Mouse (Mus musculus) bone marrow macrophage, adult 2 months (primary cell): ENCODE measurements around the gene P4hb. TPM values are rescaled to one million over a fixed set of nuclear protein-coding genes. Genes with fewer than 3 reads are reported as not detected.

Experiments used
- H3K27ac ChIP-seq: 2 replicates; pipeline ENCODE4 v1.5.1; 2012; ENCODE audit warnings: low read depth, low read length; ENCODE audit not compliant: insufficient read depth
- H3K4me1 ChIP-seq: 2 replicates; pipeline ENCODE4 v1.6.1; 2012; ENCODE audit warnings: low read length; ENCODE audit not compliant: control insufficient read depth, insufficient read depth
- H3K4me3 ChIP-seq: 2 replicates; pipeline ENCODE4 v1.5.1; 2012; ENCODE audit warnings: mild to moderate bottlenecking, low read length, moderate library complexity; ENCODE audit not compliant: insufficient read depth
- CTCF ChIP-seq: IDR thresholded peaks from 2 replicates; pipeline ENCODE4 v1.5.1; 2012; ENCODE audit warnings: low read depth, mild to moderate bottlenecking, low read length, moderate library complexity
- POLR2A ChIP-seq: IDR thresholded peaks from 2 replicates; pipeline ENCODE4 v1.6.1; 2012; ENCODE audit warnings: mild to moderate bottlenecking, low read depth, low read length, borderline replicate concordance
- polyA plus RNA-seq: library from polyadenylated mRNA; stranded (reverse); fragments of >200 nt; gene quantifications from 2 replicates; pipeline ENCODE4 v1.2.4, GENCODE M21; 2012; ENCODE audit not compliant: missing spikeins, insufficient read depth, insufficient read length

Gene P4hb
- polyA plus RNA-seq, 1 experiment = 334 TPM

DNA sequence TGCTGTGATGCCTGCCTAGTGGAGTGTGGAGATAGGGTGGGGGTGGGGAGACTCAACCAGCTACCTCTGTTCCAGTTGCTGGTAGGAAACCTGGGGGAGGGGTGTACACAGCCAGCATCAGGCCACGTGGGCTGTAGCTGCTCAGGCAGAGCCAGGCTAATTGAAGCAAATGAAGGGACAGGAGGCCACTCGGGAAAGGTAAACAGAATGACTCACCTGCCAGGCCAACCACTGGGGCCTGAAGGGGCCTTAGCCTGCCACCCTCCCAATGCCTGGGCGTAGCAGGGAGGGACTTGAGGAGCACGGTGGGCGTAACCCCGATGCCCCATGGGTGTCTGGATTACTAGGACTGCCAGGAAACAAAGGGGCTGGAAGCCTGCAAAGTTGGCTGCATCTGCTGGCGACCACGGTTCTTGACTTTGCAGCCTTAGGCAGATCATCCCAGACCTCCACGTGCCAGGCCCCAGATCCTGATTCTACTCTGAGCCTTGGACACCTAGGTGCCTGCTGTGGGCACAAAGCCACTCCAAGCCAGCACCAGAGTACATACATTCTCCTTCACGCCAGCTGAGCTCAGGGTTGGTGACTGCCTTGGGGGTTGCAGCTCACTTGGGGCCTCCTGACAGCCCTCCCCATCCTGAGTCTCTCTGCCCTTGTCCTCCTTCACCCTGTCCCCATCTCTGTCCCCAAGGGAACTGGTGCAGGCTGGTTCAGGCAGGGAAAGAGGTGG, 33.6 kb downstream of the P4hb start:
- Histone ChIP-seq H3K4me3 (no peak overlapping the region), H3K4me1 (peaks cover 13% of the 10 kb centered on the region), H3K27ac (0 out of 2 replicates have a peak overlapping the region, but pooled peaks have one; percentile 21)
- no peak for TF ChIP-seq CTCF
- no peak for TF ChIP-seq POLR2A

DNA sequence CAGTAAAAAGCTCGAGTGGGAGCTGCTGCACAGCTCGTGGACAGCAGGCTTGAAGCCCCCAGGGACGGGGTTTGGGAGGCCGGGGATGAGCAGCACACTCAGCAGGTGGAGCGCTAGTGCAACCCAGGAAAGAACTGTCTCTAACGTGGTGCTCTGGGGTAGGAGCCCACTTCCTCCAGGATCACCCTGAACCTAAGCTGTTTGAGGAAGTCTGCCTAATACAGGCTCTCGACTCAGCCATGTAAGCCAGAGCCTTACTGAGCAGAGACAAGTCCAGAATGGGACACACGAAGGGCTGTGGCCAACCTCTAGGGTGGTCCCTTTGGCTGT, 34.1 kb downstream of the P4hb start:
- H3K27ac ChIP-seq = 0 out of 2 replicates have a peak overlapping the region, but pooled peaks have one; percentile 21
- H3K4me1 ChIP-seq = peaks cover 13% of the 10 kb centered on the region
- no peak overlapping the region for H3K4me3 ChIP-seq
- TF ChIP-seq POLR2A (no peak), CTCF (no peak)

DNA sequence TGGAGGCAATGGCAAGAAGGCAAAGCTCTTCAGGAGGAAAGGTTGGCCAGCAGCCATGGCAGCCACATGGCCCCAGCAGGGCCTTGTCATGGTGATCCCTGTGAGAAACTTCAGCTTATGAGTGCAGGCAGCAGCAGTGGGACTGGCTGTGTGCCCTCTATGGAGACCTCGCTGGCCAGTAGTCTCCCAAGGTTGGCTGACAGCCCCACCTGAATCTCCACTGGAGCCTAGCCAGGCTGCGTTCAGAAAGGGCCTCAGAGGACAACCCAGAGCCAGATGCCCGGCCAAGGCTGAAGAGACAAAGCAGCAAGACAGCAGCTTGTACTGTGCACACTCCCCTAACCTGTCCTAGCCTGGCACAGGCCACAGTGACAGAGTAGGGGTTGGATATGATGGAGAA, 34.6 kb downstream of the P4hb start:
- H3K27ac ChIP-seq = no peak overlapping the region
- peaks cover 13% of the 10 kb centered on the region for H3K4me1 ChIP-seq
- H3K4me3 ChIP-seq = no peak overlapping the region
- TF ChIP-seq CTCF (no peak), POLR2A (no peak)

DNA sequence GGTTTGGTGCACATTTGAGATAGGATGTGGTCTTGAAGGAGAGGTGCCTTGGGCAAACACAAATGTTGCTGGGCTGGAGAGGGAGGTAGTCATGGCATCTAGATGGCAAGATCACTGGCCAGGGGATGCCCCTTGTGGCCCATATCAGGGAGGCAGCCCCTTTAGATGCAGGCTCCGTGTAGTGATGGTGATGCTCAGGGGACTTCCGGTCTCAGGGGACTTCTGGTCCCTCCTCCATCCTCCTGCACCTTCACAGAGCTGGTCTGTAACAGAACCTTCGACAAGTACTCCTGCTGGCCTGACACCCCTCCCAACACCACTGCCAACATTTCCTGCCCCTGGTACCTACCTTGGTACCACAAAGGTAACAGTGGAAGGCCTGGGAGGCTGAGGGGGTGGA, 37.2 kb downstream of the P4hb start:
- H3K27ac ChIP-seq = no peak overlapping the region
- peaks cover 15% of the 10 kb centered on the region for H3K4me1 ChIP-seq
- TF ChIP-seq POLR2A (no peak), CTCF (no peak)
- no peak overlapping the region for H3K4me3 ChIP-seq

DNA sequence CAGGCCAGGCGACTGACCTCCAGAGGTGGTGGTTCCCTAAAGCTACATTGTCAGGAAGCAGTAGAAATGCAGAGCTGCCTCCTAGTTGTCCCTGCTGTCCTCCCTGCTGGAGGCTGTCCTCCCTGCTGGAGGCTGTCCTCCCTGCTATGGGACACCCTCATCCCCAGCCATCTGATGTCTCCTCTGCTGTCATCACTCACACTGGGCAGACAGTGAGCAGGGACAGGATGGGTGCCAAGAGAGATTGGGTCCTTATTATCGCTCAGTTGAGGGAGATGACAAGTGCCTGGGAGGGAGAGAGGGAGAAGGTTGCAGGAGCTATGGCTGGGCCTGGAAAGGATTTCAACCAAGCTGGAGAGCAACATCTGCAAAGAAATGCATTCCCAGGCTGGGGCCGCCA, 37.9 kb downstream of the P4hb start:
- H3K27ac ChIP-seq = no peak overlapping the region
- H3K4me1 ChIP-seq = peaks cover 15% of the 10 kb centered on the region
- no peak overlapping the region for H3K4me3 ChIP-seq
- TF ChIP-seq POLR2A (no peak), CTCF (no peak)

DNA sequence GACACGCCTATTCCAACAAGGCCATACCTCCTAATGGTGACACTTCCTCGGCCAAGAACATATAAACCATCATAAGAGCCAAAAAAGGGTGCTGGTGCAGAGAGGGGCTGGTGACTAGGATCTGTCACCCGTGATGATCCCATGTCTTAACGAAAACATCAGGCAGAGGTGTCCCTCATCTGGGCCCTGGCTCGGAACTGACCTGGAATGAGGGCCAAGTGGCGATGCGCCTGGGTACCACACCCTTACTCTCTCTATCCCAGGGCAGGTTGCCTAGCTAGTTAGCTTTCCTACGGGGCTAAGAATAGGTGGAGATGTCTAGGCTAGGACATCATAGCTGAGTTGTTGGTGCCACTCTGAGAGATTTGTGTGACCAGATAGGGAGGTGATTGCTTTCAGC, 39.0 kb downstream of the P4hb start:
- no peak overlapping the region for H3K27ac ChIP-seq
- H3K4me3 ChIP-seq = no peak overlapping the region
- TF ChIP-seq POLR2A (no peak), CTCF (no peak)
- peaks cover 8% of the 10 kb centered on the region for H3K4me1 ChIP-seq

DNA sequence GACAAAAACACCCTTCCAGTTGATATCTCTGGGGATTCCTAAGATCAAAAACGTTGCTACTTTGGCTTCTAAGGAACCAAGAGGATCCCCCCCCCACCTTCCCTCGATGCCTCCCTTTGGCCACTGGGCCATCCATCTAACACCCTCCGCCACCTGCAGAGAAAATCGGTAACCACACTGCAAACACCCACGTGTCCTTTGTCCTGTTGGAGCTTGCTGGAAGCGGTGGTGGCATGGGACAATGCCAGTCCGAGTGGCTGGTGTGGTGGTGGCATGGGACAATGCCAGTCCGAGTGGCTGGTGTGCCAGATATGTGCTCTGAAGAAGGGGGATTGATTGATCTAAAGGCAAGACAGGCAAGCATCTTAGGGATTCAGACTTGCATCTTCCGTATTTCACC, 41.4 kb downstream of the P4hb start:
- H3K27ac ChIP-seq = no peak overlapping the region
- H3K4me1 ChIP-seq = 0 out of 2 replicates have a peak, but pooled peaks cover 2% of the 10 kb centered on the region
- TF ChIP-seq POLR2A (no peak), CTCF (no peak)
- no peak overlapping the region for H3K4me3 ChIP-seq

DNA sequence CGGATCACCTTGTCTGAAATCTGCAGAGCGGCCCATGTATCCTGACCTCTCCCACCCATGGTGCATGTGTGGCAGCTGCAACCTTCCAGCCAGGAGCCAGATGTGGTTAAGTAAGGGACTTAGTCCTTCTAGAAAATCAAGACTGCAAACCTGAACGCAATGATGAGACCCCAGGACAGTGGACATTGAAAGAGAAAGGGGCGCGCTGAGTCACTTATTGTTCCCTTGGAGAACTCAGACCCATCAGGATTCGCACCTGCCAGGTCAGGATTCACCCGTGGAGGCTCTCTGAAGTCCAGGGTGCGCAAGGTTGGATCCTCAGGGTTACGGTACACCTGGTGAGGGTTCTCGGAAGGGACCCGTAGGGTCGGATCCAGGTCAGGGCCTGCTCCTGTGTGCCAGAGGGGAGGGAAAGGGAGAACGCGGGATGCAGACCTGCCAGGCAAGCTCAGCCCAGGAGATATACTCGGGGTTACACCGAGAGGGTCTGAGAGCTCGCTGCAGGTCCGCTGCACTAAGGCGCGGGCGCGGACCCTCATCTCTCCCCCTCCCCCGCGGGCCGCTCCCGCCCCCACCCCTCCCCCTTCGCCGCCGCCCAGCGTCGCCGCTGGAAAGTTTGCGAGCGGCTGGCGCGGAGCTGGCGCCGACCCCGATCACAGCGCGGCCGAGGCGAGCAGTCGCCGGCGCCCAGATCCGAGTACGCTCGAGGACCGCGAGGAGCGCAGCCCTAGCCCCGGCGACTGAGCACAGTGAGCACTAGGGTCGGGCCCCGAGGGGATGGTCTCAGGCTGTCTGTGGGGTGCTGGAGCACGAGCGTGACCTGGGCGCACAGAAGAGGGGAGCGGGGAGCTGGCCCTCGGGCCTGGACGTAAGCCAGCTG, 42.7 kb downstream of the P4hb start, which contains the start of gene Gcgr:
Gcgr (plus strand) TSS at position 615 of the 880 bp plus-strand sequence.
- peaks cover 12% of the 10 kb centered on the region for H3K4me1 ChIP-seq
- peak within 1 kb of the TSS; percentile 47 for H3K4me3 ChIP-seq
- TF ChIP-seq CTCF (no peak), POLR2A (no peak)
- no peak within 1 kb of the TSS for H3K27ac ChIP-seq

DNA sequence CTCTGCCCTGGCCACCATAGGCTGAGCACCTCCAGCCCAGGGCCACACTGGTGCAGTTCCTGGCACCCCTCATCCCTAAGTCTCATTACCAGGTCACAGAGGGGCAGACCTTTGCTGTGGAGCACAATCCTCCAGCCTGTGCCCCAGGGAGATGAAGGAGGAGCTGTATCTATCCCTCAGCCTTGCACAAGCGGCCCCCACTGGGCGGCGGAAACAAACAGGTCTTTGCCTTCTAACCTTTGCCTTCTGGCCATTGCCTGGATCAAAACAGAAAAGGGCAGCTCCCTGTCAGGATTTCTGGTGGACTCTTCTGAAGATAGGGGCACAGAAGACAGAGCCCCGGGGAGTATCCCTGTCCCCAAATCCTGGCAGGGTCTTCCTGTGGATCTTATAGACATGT, 44.1 kb downstream of the P4hb start:
- no peak overlapping the region for H3K27ac ChIP-seq
- TF ChIP-seq CTCF (no peak), POLR2A (no peak)
- H3K4me3 ChIP-seq = no peak overlapping the region
- H3K4me1 ChIP-seq = peaks cover 12% of the 10 kb centered on the region
